Mouse (Mus musculus) heart, embryonic 13.5 days (tissue): Measurements from ENCODE around the gene Brinp3. TPM values are rescaled to one million over a fixed set of nuclear protein-coding genes. Genes with fewer than 3 reads are reported as not detected.
A peak's percentile ranks its signal among the peaks of the same experiment; 100 is the strongest.

Experiments
- ATAC-seq: fragments of 200-750 bp; cut with Nextera tagmentation; 2 replicates; pipeline ENCODE4 v1.8.0; 2017; ENCODE audit warnings: moderate TSS enrichment; ENCODE audit not compliant: insufficient number of reproducible peaks, low FRiP score, low TSS enrichment; ENCODE audit errors: extremely low read depth
- H3K27ac ChIP-seq: fragments of 300-500 bp; sonication (generic); replicated peaks from 2 replicates; pipeline ENCODE4 v1.5.1; 2015; ENCODE audit warnings: moderate library complexity, mild to moderate bottlenecking, inconsistent platforms
- H3K27me3 ChIP-seq: fragments of 300-500 bp; sonication (generic); replicated peaks from 2 replicates; pipeline ENCODE4 v1.6.1; 2015; ENCODE audit warnings: mild to moderate bottlenecking, inconsistent platforms
- H3K36me3 ChIP-seq: fragments of 300-500 bp; sonication (generic); 2 replicates; pipeline ENCODE4 v1.6.1; 2015; ENCODE audit warnings: mild to moderate bottlenecking, inconsistent platforms
- H3K4me1 ChIP-seq: fragments of 300-500 bp; sonication (generic); 2 replicates; pipeline ENCODE4 v1.6.1; 2015; ENCODE audit warnings: inconsistent platforms
- H3K4me2 ChIP-seq: fragments of 300-500 bp; sonication (generic); 2 replicates; pipeline ENCODE4 v1.6.1; 2015; ENCODE audit warnings: inconsistent platforms, mild to moderate bottlenecking, moderate library complexity
- H3K4me3 ChIP-seq: fragments of 300-500 bp; sonication (generic); 2 replicates; pipeline ENCODE4 v1.5.1; 2015; ENCODE audit warnings: moderate library complexity, mild to moderate bottlenecking, inconsistent platforms
- H3K9ac ChIP-seq: fragments of 300-500 bp; sonication (generic); 2 replicates; pipeline ENCODE4 v1.6.1; 2015; ENCODE audit warnings: inconsistent platforms, mild to moderate bottlenecking, moderate library complexity
- H3K9me3 ChIP-seq: fragments of 300-500 bp; sonication (generic); 2 replicates; pipeline ENCODE4 v1.6.1; 2016; ENCODE audit warnings: inconsistent platforms
- WGBS: fragments of 180-500 bp; shearing (Covaris S2); methylation state at CpG from one replicate; pipeline ENCODE4 v1.1.7; 2015; ENCODE audit warnings: mixed read lengths; 5-methylcytosine and 5-hydroxymethylcytosine counted together
- polyA plus RNA-seq: library from polyadenylated mRNA; unstranded; fragments of >200 nt; fragmentation: Nextera tagmentation; extraction: Ambion mirVana; gene quantifications from 2 replicates; pipeline ENCODE4 v1.2.1, GENCODE M21; 2015

Gene Brinp3
- polyA plus RNA-seq, result 0.06 and 0.11 TPM in 2 replicates

DNA sequence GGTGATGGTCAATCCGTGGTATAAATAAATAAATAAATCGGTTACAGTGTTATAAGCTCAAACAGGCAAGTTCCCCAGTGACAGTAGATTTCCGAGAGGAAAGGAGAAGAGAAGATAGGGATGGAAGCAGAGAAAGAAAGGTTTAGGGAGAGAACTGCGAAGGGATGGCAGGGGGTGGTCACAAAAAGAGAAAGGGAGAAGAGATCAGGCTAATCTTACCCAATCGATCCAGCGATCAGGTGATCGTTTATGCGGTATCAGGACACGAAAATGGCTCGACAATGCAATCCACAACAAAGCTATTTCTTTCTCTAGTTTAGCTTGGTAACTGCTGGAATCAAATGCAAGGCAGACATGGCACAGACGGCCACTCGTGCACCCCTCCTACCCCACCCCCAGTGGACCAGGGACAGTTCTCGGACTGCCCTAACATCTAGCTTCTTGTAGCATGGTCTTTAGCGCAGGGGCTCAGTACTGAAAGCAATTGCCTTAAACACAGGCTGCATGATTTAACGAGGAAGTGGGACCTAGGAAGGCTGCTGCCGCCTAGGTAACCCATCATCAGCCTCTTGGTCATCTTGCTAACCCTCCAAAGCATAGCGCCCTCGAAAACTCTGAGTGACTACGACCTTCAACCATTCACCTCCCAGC is at the start of gene Brinp3:
Gene Brinp3, plus strand, starts transcription at position 80 of the 651 bp plus-strand sequence.
- H3K36me3 ChIP-seq, result no peaks in the 10 kb centered on the region
- under 1% methylated on average over 19 of the region's 19 CpGs for WGBS

DNA sequence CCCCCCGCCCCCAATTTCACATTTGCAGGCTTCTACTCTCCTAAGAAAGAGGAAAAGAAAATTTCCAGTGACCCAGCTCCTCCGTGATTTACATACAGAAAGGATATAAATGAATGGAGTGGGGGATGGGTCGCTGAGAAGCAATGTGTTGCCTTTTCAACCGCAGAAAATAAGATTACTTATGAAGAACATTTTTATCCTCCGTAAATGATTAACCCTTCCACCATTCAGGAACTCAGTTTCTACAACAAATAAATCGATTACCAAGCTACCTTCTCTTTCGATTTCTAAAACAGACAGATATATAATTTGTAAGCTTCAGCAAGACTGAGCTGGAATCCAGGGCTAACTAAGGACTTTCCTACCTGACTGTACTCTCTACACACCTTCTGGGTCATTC is 339 bp upstream of the Brinp3 start:
- no peaks in the 10 kb centered on the region for H3K9me3 ChIP-seq
- no peak for ATAC-seq
- 15% methylated on average over 7 of the region's 7 CpGs for WGBS
- no peaks in the 10 kb centered on the region for H3K36me3 ChIP-seq
- H3K27ac ChIP-seq, result no peak overlapping the region
- peak overlapping the region; percentile 73 for H3K4me2 ChIP-seq
- H3K9ac ChIP-seq, result peak overlapping the region; percentile 9; the same call in 1 of the 2 replicates
- H3K27me3 ChIP-seq, result peaks cover 43% of the 10 kb centered on the region
- H3K4me1 ChIP-seq, result peaks cover 14% of the 10 kb centered on the region
- H3K4me3 ChIP-seq, result peak overlapping the region; percentile 43

More for the DNA sequence above, at the start of gene Brinp3:
- H3K9me3 ChIP-seq, result no peaks in the 10 kb centered on the region
- no peak for ATAC-seq
- H3K4me1 ChIP-seq, result peaks cover 14% of the 10 kb centered on the region
- H3K4me3 ChIP-seq, result peak within 1 kb of the TSS; percentile 43
- H3K27me3 ChIP-seq, result peaks cover 44% of the 10 kb centered on the region
- no peak within 1 kb of the TSS for H3K27ac ChIP-seq
- H3K9ac ChIP-seq, result peak within 1 kb of the TSS; percentile 9; the same call in 1 of the 2 replicates
- H3K4me2 ChIP-seq, result peak within 1 kb of the TSS; percentile 73

DNA sequence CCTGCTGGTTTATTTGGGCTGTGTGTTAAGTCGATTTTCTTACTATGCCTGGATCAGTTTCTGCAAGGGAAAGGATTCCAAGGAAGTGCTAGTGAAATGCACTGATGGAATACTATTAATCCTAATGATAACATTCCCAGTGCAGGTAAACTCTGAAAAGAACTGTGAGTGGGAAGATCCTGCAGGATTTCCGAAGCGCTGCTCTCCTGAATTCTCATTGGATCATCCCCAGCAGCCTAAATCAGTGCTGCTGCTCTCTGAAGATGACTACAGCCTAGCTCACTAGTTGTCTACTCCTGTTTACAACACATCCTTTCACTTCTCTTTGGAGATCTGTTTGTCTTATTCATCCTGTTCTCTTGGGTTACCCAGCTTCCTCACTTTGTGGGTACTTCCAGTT is 826 bp downstream of the Brinp3 start:
- Histone ChIP-seq H3K27me3 (peaks cover 44% of the 10 kb centered on the region), H3K4me2 (peak overlapping the region; percentile 73), H3K9me3 (no peaks in the 10 kb centered on the region), H3K4me1 (peaks cover 14% of the 10 kb centered on the region), H3K36me3 (no peaks in the 10 kb centered on the region), H3K27ac (no peak overlapping the region), H3K4me3 (peak overlapping the region; percentile 43), H3K9ac (no peak overlapping the region)
- 5% methylated on average over 3 of the region's 3 CpGs for WGBS
- ATAC-seq, result no peak

DNA sequence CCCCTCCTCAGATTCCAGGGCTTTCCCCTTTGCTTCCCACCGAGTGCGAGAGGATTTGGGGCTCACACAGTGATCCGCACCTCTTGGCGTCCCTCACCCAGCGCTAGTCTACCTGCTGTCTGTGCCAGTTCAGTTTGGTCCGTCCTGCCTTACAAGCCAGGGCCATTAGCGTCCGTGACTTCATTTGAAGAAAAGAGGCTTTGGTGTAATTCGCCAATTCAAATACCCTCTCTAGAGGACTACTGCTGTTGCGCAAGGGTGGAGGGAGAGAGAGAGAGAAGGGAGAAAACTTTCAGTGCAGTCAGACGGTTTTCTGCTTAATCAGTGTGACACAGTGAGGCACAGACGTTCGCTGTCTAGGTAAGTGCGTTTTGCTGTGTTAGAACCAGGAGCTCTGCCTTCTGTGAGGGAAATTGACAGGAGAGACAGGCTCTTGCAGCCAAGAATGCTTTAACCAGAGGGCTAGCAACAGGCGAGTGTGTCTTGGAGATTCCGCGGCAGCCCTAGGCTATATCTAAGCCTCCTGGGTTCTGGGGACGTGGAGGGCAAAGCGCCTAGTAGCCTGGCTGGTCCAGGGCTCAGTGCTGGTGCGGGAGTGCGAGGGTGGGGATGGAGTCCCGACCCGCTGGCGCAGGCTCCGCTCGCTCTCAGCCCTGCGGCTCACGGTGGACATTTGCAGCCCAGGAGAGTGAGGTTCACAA is 3.0 kb downstream of the Brinp3 start:
- Histone ChIP-seq H3K4me2 (peak overlapping the region; percentile 92), H3K9ac (peak overlapping the region; percentile 71), H3K27me3 (peaks cover 44% of the 10 kb centered on the region), H3K9me3 (no peaks in the 10 kb centered on the region), H3K4me1 (peaks cover 14% of the 10 kb centered on the region), H3K36me3 (no peaks in the 10 kb centered on the region), H3K27ac (no peak overlapping the region), H3K4me3 (peak overlapping the region; percentile 59)
- WGBS, result under 1% methylated on average over 28 of the region's 28 CpGs
- ATAC-seq, result no peak

DNA sequence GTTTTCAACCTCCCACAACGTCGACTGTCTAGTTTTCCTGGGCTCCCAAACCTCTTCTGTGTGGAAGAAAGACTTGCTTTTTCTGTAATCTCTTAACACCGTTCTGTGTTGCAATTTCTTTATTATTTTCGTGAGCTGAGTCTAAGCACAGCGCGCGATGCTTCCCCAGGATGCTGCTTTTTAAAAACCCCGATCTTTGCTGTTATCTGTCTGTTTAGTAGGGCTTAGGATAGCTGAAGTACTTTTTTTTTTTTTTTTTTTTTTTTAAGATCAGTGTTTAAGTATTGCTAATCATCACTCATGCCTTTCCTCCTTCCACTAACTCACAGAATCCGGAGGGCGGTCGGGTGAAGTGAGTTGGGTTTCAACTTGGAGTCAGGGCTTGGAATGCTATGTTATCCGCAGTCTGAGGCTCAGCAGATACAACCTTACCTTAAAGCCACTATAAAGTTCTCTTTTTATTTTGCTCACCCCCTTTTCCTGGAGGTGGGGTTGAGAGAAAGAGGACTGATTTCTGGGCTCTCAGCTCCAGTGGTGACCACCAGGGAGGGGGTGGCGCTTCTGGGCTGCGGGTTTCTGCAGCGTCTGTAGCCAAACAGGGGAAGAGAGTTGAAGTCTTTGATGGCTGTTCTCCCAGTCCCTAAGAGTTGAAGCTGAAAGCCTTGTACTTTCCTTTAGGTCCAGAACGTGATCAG is 3.7 kb downstream of the Brinp3 start:
- no peak for ATAC-seq
- Histone ChIP-seq H3K4me1 (peaks cover 14% of the 10 kb centered on the region), H3K27ac (no peak overlapping the region), H3K9ac (peak overlapping the region; percentile 71), H3K4me3 (peak overlapping the region; percentile 59), H3K4me2 (peak overlapping the region; percentile 92), H3K36me3 (no peaks in the 10 kb centered on the region), H3K27me3 (peaks cover 44% of the 10 kb centered on the region), H3K9me3 (no peaks in the 10 kb centered on the region)
- under 1% methylated on average over 16 of the region's 16 CpGs for WGBS

DNA sequence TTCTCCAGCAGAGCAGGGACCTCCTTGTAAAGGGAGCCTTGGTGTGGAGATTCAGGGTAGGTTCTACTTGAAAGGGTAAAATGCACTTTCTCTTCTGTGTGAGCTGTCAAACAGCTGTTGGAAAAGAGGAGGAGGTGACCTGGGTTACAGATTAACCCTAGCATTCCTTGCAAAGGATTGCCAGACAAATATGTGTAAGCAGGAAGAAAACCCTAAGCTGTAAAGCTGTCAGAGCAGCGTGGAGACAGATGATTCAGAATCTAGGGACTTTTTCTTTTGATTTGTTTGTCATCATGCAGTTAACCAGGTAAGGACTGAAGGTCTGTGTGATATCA is 4.2 kb downstream of the Brinp3 start:
- no peak overlapping the region for H3K27ac ChIP-seq
- 11% methylated on average over 1 of the region's 1 CpGs for WGBS
- peaks cover 44% of the 10 kb centered on the region for H3K27me3 ChIP-seq
- peak overlapping the region; percentile 92 for H3K4me2 ChIP-seq
- H3K9me3 ChIP-seq, result no peaks in the 10 kb centered on the region
- peak overlapping the region; percentile 40; the same call in 1 of the 2 replicates for H3K9ac ChIP-seq
- no peaks in the 10 kb centered on the region for H3K36me3 ChIP-seq
- no peak for ATAC-seq
- peak overlapping the region; percentile 59 for H3K4me3 ChIP-seq
- H3K4me1 ChIP-seq, result peaks cover 14% of the 10 kb centered on the region

DNA sequence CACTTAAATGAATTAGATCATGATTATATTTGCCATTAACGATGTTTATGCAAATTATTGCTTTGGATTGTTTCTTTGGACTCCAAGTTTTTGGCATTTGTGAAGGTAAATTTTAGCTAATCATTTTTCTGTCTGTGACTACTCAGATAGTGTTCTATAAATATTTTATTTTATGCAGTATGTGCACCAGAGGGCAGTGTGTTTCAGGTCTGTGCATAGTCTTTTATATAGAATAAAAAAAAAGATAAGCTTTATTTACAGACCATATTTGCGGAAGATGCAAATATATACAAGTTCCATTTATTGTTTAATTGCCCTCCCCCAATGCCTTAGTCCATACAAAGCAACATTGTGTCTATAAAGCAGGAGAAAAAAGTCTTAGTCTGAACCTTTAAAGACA is 20.8 kb downstream of the Brinp3 start:
- 75% methylated on average over 2 of the region's 2 CpGs for WGBS
- H3K36me3 ChIP-seq, result no peaks in the 10 kb centered on the region
- no peaks in the 10 kb centered on the region for H3K4me1 ChIP-seq
- no peaks in the 10 kb centered on the region for H3K9me3 ChIP-seq
- no peaks in the 10 kb centered on the region for H3K27me3 ChIP-seq
- H3K4me3 ChIP-seq, result no peak overlapping the region
- ATAC-seq, result no peak
- no peak overlapping the region for H3K4me2 ChIP-seq
- no peak overlapping the region for H3K27ac ChIP-seq
- H3K9ac ChIP-seq, result no peak overlapping the region

DNA sequence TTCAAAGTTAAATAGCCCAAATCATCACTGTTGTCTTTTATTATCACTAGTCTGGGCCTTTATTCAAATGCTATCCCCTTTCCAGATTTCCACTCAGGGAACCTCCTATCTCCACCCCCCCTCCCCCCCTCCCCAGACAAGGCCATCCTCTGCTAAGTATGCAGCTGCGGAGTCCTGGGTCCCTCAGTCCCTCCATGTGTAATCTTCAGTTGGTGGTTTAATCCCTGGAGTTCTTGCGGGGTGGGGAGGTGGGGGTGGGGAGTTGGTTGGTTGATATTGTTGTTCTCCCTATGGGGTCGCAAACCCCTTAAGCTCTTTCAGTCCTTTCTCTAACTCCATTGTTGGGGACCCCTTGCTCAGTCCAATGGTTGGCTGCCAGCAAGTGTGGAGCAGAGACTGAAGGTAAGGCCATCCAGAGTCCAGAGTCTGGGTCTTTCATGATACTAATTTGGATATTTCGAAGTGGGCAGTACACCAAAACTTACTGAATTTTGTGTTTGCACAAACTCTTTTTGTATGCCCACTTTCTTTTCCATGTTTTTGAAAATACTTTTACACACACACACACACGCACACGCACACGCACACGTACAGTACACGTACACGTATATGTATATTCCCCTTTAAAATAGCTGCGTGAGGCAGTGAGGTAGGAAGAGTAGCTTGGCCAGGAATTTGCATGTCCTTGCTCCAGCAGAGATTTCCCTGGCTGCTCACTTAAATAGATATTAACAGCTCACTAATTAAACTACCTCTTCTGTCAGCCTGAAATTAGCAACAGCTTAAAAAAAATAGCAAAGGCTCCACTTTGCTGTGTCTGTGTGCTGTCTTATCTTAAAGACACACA is 29.4 kb downstream of the Brinp3 start:
- H3K36me3 ChIP-seq, result no peaks in the 10 kb centered on the region
- 66% methylated on average over 11 of the region's 11 CpGs for WGBS
- H3K9me3 ChIP-seq, result no peaks in the 10 kb centered on the region
- ATAC-seq, result no peak
- no peak overlapping the region for H3K4me3 ChIP-seq
- no peaks in the 10 kb centered on the region for H3K4me1 ChIP-seq
- no peak overlapping the region for H3K27ac ChIP-seq
- H3K27me3 ChIP-seq, result no peaks in the 10 kb centered on the region
- no peak overlapping the region for H3K9ac ChIP-seq
- no peak overlapping the region for H3K4me2 ChIP-seq

DNA sequence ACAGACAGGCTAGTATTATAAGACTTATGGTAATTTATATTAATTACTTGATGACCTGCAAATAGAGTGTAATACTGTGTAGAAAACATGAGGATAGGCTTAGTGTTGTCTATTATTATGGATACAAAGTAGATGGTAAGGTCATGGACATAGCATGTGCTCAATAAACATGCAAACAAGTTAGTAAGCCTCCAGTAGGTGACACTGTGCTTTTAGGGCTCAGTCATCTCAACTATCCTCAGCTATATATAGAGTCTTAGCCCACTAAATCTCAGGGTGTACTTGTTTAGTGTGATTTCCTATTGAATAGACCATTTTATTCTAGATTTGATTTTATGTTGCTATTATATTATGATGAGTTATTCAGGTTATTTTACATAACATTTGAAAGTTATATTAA is 34.0 kb downstream of the Brinp3 start:
- no peak overlapping the region for H3K4me2 ChIP-seq
- no peak for ATAC-seq
- H3K4me3 ChIP-seq, result no peak overlapping the region
- H3K9me3 ChIP-seq, result no peaks in the 10 kb centered on the region
- H3K27ac ChIP-seq, result no peak overlapping the region
- H3K27me3 ChIP-seq, result no peaks in the 10 kb centered on the region
- H3K4me1 ChIP-seq, result no peaks in the 10 kb centered on the region
- no peak overlapping the region for H3K9ac ChIP-seq
- H3K36me3 ChIP-seq, result no peaks in the 10 kb centered on the region

DNA sequence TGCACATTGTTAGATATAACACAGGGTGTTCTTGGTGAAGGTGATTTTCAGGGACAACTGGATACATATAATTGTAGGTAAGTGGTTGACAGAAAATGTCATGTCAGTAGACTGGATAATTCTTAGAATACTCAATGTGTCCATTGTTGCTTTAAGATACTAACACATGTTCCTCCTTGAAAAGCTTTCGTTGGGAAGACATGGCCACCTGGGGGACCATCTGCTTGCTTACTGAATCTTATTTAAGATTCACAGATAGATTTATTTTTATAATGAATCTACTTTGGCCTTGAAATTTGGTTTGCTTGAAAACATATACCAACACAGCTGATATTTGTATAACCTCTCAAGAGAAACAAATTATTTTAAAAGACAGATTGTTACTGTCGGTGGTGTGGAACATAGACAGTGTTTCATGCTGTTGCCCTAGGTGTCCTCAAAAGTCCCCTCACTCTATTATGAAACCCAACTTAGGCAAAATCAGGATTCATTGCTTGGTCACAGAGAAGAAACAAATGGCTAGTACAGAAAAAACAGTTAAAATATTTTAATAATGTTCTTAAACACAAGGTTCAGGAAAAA is 52.4 kb downstream of the Brinp3 start:
- WGBS, result 76% methylated on average over 2 of the region's 2 CpGs
- no peak overlapping the region for H3K9ac ChIP-seq
- H3K4me2 ChIP-seq, result no peak overlapping the region
- no peak for ATAC-seq
- no peaks in the 10 kb centered on the region for H3K9me3 ChIP-seq
- H3K36me3 ChIP-seq, result no peaks in the 10 kb centered on the region
- no peak overlapping the region for H3K27ac ChIP-seq
- no peaks in the 10 kb centered on the region for H3K27me3 ChIP-seq
- no peak overlapping the region for H3K4me3 ChIP-seq
- H3K4me1 ChIP-seq, result no peaks in the 10 kb centered on the region

DNA sequence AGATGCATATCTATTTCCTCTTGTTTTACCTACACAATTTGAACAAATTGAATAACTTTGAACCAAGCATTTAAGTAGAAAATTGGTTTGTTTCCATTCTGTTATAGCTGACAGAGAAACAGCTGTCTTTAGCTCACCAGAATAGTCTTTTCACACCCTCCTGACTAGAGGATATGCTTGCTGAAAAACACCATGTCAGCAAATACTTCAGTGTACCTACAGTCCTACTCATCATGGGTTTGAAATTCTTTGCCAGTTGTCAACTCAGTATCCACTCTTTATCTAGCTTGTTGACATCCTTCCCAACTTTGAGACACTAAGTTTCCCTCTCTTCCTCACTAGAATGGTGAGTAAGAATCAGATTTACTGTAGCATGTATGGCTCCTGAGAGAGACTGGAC is 62.4 kb downstream of the Brinp3 start:
- H3K27ac ChIP-seq, result no peak overlapping the region
- no peak for ATAC-seq
- H3K4me1 ChIP-seq, result no peaks in the 10 kb centered on the region
- H3K27me3 ChIP-seq, result no peaks in the 10 kb centered on the region
- H3K9ac ChIP-seq, result no peak overlapping the region
- no peak overlapping the region for H3K4me2 ChIP-seq
- no peaks in the 10 kb centered on the region for H3K36me3 ChIP-seq
- H3K4me3 ChIP-seq, result no peak overlapping the region
- no peaks in the 10 kb centered on the region for H3K9me3 ChIP-seq
